Mouse (Mus musculus) neutrophil, adult 83 days (primary cell): ENCODE results near the gene Spns1. TPM values are rescaled to one million over a fixed set of nuclear protein-coding genes. Genes with fewer than 3 reads are reported as not detected.

Experiments used
- total RNA-seq, 2 experiments: library from RNA; stranded (reverse); gene quantifications; one replicate each; pipeline ENCODE4 v1.2.4; 2023

The Spns1 gene
- total RNA-seq: 10 to 100 TPM; 26.2 to 32.1 TPM

DNA sequence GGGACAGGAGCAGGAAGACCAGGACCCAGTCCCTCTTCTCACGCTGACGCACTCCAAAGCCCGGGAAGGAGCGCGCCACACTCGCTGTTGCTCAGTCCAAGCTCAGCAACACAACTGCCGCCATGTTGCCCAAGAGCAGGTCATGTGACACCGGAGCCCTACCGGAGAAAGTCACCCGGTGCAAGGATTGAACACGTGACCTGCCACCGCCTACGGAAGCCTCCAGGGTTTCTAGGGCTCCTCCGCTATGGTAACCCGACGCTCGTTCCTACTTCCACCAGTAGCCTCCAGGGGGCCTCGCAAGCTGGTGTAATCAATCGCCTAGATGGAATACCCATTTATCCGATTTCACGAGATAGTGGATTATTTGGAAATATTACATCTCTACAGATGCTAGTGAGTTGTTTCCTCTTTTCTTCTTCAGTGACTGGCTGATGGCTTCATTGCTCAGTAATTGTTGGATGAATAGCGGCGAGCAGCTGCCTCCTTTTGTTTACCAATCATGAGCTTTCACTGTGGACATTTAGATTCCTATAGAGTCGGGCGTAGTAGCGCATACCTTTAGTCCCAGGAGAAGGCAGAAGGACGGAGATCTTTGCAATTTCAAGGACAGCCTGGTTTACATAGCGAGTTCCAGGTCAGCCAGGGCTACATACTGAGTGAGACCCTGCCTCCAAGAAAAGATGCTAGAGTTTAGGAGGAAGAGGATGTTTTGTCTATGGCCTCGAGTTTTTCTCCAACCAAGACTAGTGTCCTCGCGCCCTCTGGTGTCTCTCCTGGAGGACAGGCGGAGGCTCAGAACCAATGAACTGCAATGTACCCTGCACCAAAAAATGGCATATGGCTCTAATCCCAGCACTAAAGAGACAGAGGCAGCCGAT, at the start of gene Spns1:
Spns1 (minus strand) TSS at position 173 of the 881 bp plus-strand sequence.

DNA sequence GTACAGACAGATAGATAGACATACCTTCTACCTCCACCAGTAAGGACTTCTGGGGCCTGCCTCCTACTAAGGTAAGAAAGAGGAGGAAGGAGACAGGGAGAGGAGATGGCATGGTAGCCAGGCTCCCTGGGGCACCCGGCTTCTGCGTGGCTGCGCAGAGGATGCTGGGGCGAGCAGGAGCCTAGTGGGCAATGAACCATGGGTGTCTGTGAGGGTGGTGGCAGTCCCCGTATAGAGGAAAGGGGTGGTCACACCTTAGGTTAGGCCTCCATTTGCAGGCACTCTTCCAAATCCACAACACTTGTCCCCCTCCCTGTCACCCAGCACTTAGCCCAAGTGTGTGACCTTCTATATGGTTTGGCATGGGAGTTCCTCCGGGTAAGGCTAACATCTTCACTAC, 37.5 kb upstream of the Spns1 start, which contains the start of gene Cd19:
Cd19 (minus strand) TSS at position 165 of the 400 bp plus-strand sequence.

GRCm38 (mm10) chr7:126396298-126397119, 19.3 kb upstream of the Spns1 start, which contains the start of gene Nfatc2ip:
Gene Nfatc2ip, minus strand, starts transcription at chr7:126396737.

GRCm38 (mm10) chr7:126369393-126369792, 7.9 kb downstream of the Spns1 start, which contains the start of gene Lat:
Gene Lat, minus strand, starts transcription at chr7:126369570.

Other genes with a start within 250 kb of the Spns1 start
- 100 to 1,000 TPM; 145 to 162 TPM for gene Xpo6, start 176.9 kb downstream of the Spns1 start, total RNA-seq
- gene Sbk1, start 104.8 kb downstream of the Spns1 start, total RNA-seq: 1 to 10 TPM; 5.5 to 9.2 TPM
- 1 to 10 TPM; 1.8 to 2.1 TPM for gene Lat, start 7.9 kb downstream of the Spns1 start, total RNA-seq
- 10 to 100 TPM; 12.3 to 17.8 TPM for gene Nfatc2ip, start 19.3 kb upstream of the Spns1 start, total RNA-seq
- gene Cd19, start 37.4 kb upstream of the Spns1 start, total RNA-seq: 1 to 10 TPM; 2.3 to 2.8 TPM
- gene Rabep2, start 51.3 kb upstream of the Spns1 start, total RNA-seq: 10 to 100 TPM; 15.2 to 15.5 TPM
- 1 to 10 TPM; 1.3 to 1.4 TPM for gene Atp2a1, start 85.7 kb upstream of the Spns1 start, total RNA-seq
- gene Sh2b1, start 98.0 kb upstream of the Spns1 start, total RNA-seq: 10 to 100 TPM; 43.2 to 49.3 TPM
- gene Tufm, start 109.9 kb upstream of the Spns1 start, total RNA-seq: 10 to 100 TPM; 30.1 to 31.2 TPM
- gene Atxn2l, start 126.0 kb upstream of the Spns1 start, total RNA-seq: 100 to 1,000 TPM; 131 to 140 TPM
- 100 to 1,000 TPM in 1 of 2 experiments, 10 to 100 TPM in 1; 98.6 to 102 TPM for gene Eif3c, start 189.0 kb upstream of the Spns1 start, total RNA-seq
- gene Apobr, start 207.5 kb upstream of the Spns1 start, total RNA-seq: 100 to 1,000 TPM; 158 to 171 TPM
- 100 to 1,000 TPM; 266 to 298 TPM for gene Cln3, start 208.4 kb upstream of the Spns1 start, total RNA-seq
- gene Il27, start 217.5 kb upstream of the Spns1 start, total RNA-seq: 1 to 10 TPM; 4.0 to 5.3 TPM